Mouse (Mus musculus) kidney, embryonic 16.5 days (tissue): ENCODE data around the gene Telo2. TPM values are rescaled to one million over a fixed set of nuclear protein-coding genes. Genes with fewer than 3 reads are reported as not detected.

Source experiments
- ATAC-seq: fragments of 200-750 bp; cut with Nextera tagmentation; 2 replicates; pipeline ENCODE4 v1.8.0; 2017; ENCODE audit warnings: moderate TSS enrichment; ENCODE audit not compliant: low FRiP score, low TSS enrichment
- H3K27ac ChIP-seq: fragments of 300-500 bp; sonication (generic); 2 replicates; pipeline ENCODE4 v1.5.1; 2014; ENCODE audit warnings: low read length
- H3K27me3 ChIP-seq: fragments of 300-500 bp; sonication (generic); 2 replicates; pipeline ENCODE4 v1.6.1; 2014; ENCODE audit warnings: low read length, control low read depth, mixed read lengths; ENCODE audit not compliant: insufficient read depth
- H3K36me3 ChIP-seq: fragments of 300-500 bp; sonication (generic); 2 replicates; pipeline ENCODE4 v1.6.1; 2014; ENCODE audit warnings: low read length, control low read depth, mixed read lengths; ENCODE audit not compliant: insufficient read depth
- H3K4me1 ChIP-seq: fragments of 300-500 bp; sonication (generic); 2 replicates; pipeline ENCODE4 v1.6.1; 2014; ENCODE audit warnings: low read length, control low read depth, mixed read lengths; ENCODE audit not compliant: insufficient read depth
- H3K4me2 ChIP-seq: fragments of 300-500 bp; sonication (generic); replicated peaks from 2 replicates; pipeline ENCODE4 v1.6.1; 2014; ENCODE audit warnings: low read depth, low read length
- H3K4me3 ChIP-seq: fragments of 300-500 bp; sonication (generic); 2 replicates; pipeline ENCODE4 v1.5.1; 2014; ENCODE audit warnings: mild to moderate bottlenecking, low read length
- H3K9ac ChIP-seq: fragments of 300-500 bp; sonication (generic); replicated peaks from 2 replicates; pipeline ENCODE4 v1.6.1; 2014; ENCODE audit warnings: low read length
- H3K9me3 ChIP-seq: fragments of 300-500 bp; sonication (generic); 2 replicates; pipeline ENCODE4 v1.6.1; 2016; ENCODE audit warnings: low read length, control low read depth
- WGBS: fragments of 180-500 bp; shearing (Covaris S2); extraction: QIAGEN DNeasy Blood & Tissue Kit; methylation state at CpG from one replicate; pipeline ENCODE4 v1.1.7; 2014; 5-methylcytosine and 5-hydroxymethylcytosine counted together
- polyA plus RNA-seq: library from polyadenylated mRNA; unstranded; fragments of >200 nt; fragmentation: Nextera tagmentation; extraction: Ambion mirVana; gene quantifications from 2 replicates; pipeline ENCODE4 v1.2.1, GENCODE M21; 2015

The Telo2 gene
- polyA plus RNA-seq, result 49.5 and 53.4 TPM in 2 replicates

DNA sequence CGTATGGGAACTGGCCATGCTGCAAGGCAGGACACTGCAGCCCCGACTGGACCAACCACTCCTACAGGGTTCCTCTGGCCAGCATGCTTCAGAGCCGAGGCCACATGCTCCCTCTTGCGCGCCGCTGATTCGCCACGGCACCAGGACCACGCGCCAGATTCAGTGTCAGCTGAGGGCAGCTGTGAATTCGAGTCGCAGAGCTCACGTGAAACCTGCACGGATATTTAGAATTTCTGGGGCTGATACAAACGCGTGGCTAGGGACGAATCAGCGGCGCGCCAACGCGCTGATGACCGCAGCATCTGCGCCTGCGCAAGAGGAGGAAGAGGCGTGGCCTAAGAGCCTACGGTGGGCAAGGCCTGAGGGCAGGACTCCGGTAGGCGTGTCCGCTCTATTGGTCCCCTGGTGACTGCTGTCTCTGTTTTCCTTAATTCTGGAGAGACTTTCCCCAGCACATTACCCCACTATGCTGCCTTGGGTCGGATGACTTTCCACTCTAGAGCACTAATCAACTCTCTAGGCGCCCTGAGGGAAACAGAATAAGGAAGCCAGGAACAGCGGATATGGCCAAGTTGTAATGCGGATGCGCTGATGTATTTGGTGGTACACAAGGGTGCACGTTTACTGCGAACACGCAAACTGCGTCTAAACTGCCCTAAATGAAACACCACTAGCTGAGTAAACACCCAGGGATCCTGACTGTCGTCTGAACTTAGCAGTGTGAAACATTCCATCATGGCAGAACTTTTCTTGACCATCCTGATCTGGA is at the start of gene Telo2:
Gene Telo2, minus strand, starts transcription at position 304 of the 769 bp plus-strand sequence.
- Histone ChIP-seq H3K4me3 (peak within 1 kb of the TSS; percentile 62), H3K9ac (peak within 1 kb of the TSS; percentile 74)

DNA sequence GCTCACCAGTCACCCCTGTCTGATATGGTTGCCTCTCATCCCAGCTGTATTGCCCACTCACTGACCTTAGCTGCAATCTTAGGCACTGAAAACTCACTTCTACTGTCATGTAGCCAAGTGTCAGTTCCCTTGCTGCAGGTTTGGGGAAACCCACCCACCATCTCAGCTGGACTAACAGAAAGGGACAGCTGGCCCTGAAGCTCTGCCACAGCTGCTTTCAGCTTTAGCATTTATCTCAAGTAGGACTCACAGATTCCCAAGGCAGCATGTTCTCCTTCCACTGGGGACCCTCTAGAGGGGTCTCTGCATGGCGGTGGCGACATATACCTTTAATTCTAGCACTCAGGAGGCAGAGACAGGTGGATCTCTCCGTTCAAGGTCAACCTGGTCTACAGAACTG is 49.0 kb upstream of the Telo2 start:
- Histone ChIP-seq H3K9ac (no peak overlapping the region), H3K36me3 (peaks cover 6% of the 10 kb centered on the region; the same call in 1 of the 2 replicates), H3K9me3 (no peaks in the 10 kb centered on the region), H3K27me3 (no peaks in the 10 kb centered on the region), H3K4me2 (no peak overlapping the region), H3K27ac (no peak overlapping the region), H3K4me1 (no peaks in the 10 kb centered on the region), H3K4me3 (no peak overlapping the region)
- 83% methylated on average over 3 of the region's 3 CpGs for WGBS
- ATAC-seq, result no peak

More for the DNA sequence above, at the start of gene Telo2:
- peaks cover 19% of the 10 kb centered on the region for H3K4me1 ChIP-seq
- peak; percentile 96 for ATAC-seq
- peak within 1 kb of the TSS; percentile 90 for H3K27ac ChIP-seq
- H3K9me3 ChIP-seq, result no peaks in the 10 kb centered on the region
- 0 out of 2 replicates have a peak, but pooled peaks cover 14% of the 10 kb centered on the region for H3K36me3 ChIP-seq
- H3K27me3 ChIP-seq, result no peaks in the 10 kb centered on the region
- 6% methylated on average over 40 of the region's 40 CpGs for WGBS
- peak within 1 kb of the TSS; percentile 82 for H3K4me2 ChIP-seq

DNA sequence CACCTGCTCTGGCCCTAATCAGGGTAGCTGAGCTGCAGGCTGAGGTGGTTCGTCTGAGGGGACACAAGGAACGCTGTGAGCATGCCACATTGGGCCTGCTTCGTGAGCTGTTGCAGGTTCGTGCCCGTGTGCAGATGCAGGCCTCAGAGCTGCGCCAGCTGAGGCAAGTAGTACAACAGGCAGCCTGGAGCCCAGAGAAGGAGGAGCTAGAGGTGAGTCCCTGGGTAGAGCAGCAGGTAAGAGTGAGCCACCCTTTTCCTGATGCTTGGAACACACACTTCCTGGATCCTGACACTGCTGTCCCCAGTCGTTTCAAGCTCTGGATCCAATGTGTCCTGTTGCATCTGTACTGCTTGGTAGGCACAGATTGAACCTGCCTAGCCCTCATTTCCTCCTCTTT is 47.6 kb upstream of the Telo2 start:
- Histone ChIP-seq H3K9ac (no peak overlapping the region), H3K36me3 (peaks cover 14% of the 10 kb centered on the region; the same call in 1 of the 2 replicates), H3K4me1 (no peaks in the 10 kb centered on the region), H3K9me3 (no peaks in the 10 kb centered on the region), H3K4me3 (no peak overlapping the region), H3K4me2 (no peak overlapping the region), H3K27me3 (no peaks in the 10 kb centered on the region), H3K27ac (no peak overlapping the region)
- WGBS, result 77% methylated on average over 7 of the region's 7 CpGs
- no peak for ATAC-seq

DNA sequence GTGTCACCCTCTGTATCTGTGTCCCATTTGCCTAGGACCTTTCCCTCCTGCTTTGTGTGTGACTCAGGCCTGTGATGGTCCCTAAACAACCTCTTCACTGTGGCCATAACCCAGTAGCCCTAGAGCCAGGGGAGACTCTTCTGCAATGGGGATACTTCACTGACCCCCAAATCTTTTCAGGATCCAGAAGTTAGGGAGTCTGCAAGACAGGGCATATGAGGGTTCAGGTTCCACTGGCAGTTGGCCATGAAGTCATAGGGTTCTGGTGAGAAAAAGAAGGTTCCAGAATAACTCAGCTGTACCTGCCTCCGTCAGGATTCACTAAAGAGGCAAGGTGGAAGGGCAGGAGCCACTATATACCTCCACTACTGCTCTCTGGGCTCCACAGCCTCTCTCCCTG is 46.4 kb upstream of the Telo2 start, which contains the start of gene Ccdc154:
Gene Ccdc154, plus strand, starts transcription at position 301 of the 400 bp plus-strand sequence.
- H3K4me2 ChIP-seq, result no peak within 1 kb of the TSS
- no peak within 1 kb of the TSS for H3K9ac ChIP-seq
- no peaks in the 10 kb centered on the region for H3K27me3 ChIP-seq
- 85% methylated on average over 1 of the region's 1 CpGs for WGBS
- H3K4me1 ChIP-seq, result no peaks in the 10 kb centered on the region
- no peak for ATAC-seq
- no peaks in the 10 kb centered on the region for H3K9me3 ChIP-seq
- no peak within 1 kb of the TSS for H3K4me3 ChIP-seq
- peaks cover 18% of the 10 kb centered on the region; the same call in 1 of the 2 replicates for H3K36me3 ChIP-seq
- H3K27ac ChIP-seq, result no peak within 1 kb of the TSS

DNA sequence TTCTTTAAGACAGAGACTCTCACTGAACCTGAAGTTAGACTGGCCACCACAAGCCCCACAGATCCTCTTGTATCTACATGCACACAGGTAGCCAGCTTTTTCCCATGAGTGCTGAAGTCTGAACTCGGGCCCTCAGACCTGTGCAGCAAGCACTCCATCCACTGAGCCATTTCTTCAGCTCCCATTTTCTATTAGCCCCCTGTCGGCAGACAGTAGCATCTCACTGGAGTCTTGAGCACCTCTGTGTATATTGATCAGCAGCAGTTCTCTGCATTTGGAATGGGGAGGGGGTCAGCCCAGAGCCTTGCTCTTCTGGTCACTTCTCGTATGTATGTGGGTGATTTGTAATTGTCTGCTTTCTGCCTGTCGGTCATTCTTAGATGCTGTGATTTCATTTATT is 24.2 kb upstream of the Telo2 start:
- Histone ChIP-seq H3K9me3 (no peaks in the 10 kb centered on the region), H3K9ac (no peak overlapping the region), H3K4me3 (no peak overlapping the region), H3K27ac (no peak overlapping the region), H3K36me3 (no peaks in the 10 kb centered on the region), H3K27me3 (no peaks in the 10 kb centered on the region), H3K4me2 (no peak overlapping the region), H3K4me1 (no peaks in the 10 kb centered on the region)
- 74% methylated on average over 4 of the region's 4 CpGs for WGBS
- ATAC-seq, result no peak

DNA sequence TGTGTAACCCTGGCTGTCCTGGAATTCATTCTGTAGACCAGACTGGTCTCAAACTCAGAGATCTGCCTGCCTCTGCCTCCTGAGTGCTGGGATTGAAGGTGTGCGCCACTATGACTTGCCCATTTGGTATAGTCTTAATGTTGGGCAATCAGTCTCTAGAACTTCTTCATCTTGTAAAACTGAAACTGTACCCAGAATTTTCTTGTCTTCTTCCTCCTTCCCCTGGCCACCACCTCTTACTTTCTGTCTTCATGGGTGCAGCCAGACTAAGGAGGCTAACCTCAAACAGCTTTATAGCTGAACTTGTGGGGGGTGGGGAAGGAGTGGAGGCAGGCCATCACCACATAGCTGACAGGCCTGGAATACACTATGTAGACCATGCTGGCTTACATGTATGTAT is 23.0 kb upstream of the Telo2 start:
- H3K27ac ChIP-seq, result no peak overlapping the region
- ATAC-seq, result no peak
- no peak overlapping the region for H3K9ac ChIP-seq
- H3K9me3 ChIP-seq, result no peaks in the 10 kb centered on the region
- WGBS, result 96% methylated on average over 1 of the region's 1 CpGs
- no peak overlapping the region for H3K4me3 ChIP-seq
- H3K4me1 ChIP-seq, result peaks cover 9% of the 10 kb centered on the region
- no peak overlapping the region for H3K4me2 ChIP-seq
- H3K27me3 ChIP-seq, result no peaks in the 10 kb centered on the region
- H3K36me3 ChIP-seq, result no peaks in the 10 kb centered on the region

DNA sequence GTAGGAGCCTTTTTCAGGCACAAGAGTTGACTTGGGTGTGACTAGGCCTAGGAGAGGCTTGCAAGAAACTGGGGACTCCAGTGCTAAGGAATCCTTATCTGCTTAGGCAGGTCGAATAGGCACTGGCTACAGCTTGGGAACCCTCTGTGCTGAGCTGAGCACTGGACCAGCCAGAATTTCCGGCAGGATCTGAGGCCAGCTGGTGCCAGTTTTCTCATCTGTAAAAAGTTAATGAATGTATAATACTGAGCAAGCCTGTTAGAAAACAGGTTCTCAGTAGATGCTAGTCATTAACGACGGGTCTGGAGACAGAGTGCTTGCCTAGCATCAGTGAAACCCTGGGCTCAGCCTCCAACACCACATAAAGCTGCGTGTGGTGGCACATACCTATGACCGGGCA is 19.9 kb upstream of the Telo2 start:
- ATAC-seq, result no peak
- Histone ChIP-seq H3K27ac (no peak overlapping the region), H3K4me2 (no peak overlapping the region), H3K9ac (no peak overlapping the region), H3K4me1 (peaks cover 10% of the 10 kb centered on the region), H3K9me3 (no peaks in the 10 kb centered on the region), H3K36me3 (no peaks in the 10 kb centered on the region), H3K27me3 (no peaks in the 10 kb centered on the region), H3K4me3 (no peak overlapping the region)
- WGBS, result 82% methylated on average over 6 of the region's 6 CpGs

DNA sequence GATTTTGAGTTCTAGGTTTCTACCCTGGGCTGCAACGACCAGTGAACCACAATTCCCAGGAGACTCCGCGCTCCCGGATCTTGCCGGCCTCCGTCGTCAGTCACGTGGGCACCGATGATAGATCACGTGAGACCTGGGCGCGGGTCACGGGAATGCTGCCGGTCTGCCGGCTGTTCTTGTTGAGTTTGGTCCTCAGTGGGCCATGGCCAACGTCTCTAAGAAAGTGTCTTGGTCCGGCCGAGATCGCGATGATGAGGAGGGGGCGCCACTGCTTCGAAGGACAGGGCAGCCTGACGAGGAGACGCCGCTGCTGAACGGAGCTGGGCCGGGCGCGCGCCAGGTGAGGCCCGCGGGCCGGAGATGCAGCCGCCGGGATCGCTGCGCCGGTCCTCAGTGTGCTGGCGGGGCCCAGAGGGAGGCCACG is 17.5 kb upstream of the Telo2 start, which contains the start of gene Clcn7:
Gene Clcn7, plus strand, starts transcription at position 117 of the 424 bp plus-strand sequence.
- under 1% methylated on average over 40 of the region's 40 CpGs for WGBS
- Histone ChIP-seq H3K4me3 (peak within 1 kb of the TSS; percentile 99), H3K4me2 (peak within 1 kb of the TSS; percentile 79), H3K27me3 (no peaks in the 10 kb centered on the region), H3K9me3 (no peaks in the 10 kb centered on the region), H3K27ac (no peak within 1 kb of the TSS), H3K9ac (peak within 1 kb of the TSS; percentile 80), H3K4me1 (peaks cover 10% of the 10 kb centered on the region), H3K36me3 (no peaks in the 10 kb centered on the region)
- ATAC-seq, result peak; percentile 95

DNA sequence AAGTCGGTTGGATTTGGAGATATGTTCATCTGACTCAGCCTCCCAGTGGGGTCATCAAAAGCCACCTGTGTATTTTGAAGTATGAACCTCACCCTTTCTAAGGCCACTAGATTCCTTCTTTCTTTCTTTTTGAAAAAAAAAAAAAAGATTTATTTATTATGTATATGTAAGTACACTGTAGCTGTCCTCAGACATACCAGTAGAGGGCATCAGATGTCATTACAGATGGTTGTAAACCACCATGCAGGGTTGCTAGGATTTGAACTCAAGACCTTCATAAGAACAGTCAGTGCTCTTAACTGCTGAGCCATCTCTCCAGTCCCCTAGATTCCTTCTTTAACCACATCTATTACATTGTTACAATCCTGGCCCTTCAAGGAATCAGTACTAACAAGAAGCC is 14.3 kb upstream of the Telo2 start:
- H3K4me3 ChIP-seq, result no peak overlapping the region
- H3K9me3 ChIP-seq, result no peaks in the 10 kb centered on the region
- H3K4me1 ChIP-seq, result peaks cover 10% of the 10 kb centered on the region
- no peaks in the 10 kb centered on the region for H3K36me3 ChIP-seq
- no peak overlapping the region for H3K4me2 ChIP-seq
- H3K27me3 ChIP-seq, result no peaks in the 10 kb centered on the region
- ATAC-seq, result no peak
- H3K27ac ChIP-seq, result no peak overlapping the region
- WGBS, result 91% methylated on average over 1 of the region's 1 CpGs
- no peak overlapping the region for H3K9ac ChIP-seq

DNA sequence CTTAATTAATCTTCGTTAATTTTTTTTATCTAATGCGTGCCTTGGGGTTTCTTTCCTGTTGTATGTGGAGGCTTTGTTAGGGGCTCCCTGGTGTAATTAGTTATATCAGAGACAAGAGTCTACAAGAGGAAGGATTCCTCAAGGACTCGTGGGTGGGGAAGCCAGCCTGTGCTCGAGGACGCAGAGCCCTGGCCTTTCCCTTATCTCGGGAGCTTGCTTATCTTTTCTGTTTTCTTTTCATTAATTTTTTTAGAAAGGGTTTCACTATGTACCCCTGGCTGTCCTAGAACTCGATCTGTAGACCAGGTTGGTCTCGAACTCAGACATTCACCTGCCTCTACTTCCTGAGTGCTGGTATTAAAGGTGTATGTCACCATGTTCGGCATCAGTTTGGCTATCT is 11.9 kb upstream of the Telo2 start:
- no peaks in the 10 kb centered on the region for H3K4me1 ChIP-seq
- H3K9ac ChIP-seq, result no peak overlapping the region
- H3K36me3 ChIP-seq, result no peaks in the 10 kb centered on the region
- H3K4me2 ChIP-seq, result no peak overlapping the region
- no peaks in the 10 kb centered on the region for H3K9me3 ChIP-seq
- H3K27me3 ChIP-seq, result no peaks in the 10 kb centered on the region
- no peak overlapping the region for H3K4me3 ChIP-seq
- 73% methylated on average over 9 of the region's 9 CpGs for WGBS
- H3K27ac ChIP-seq, result no peak overlapping the region
- no peak for ATAC-seq
